Mouse (Mus musculus): Measurements from ENCODE around the gene Gm5475. TPM values are rescaled to one million over a fixed set of nuclear protein-coding genes. Genes with fewer than 3 reads are reported as not detected.

Gm5475 gene
- 0.05 TPM in 1 of 2 replicates, not detected in the other for polyA plus RNA-seq (2015; fragmentation: Nextera tagmentation; extraction: Ambion mirVana)

GRCm38 (mm10) chr15:100421758-100422197 lies at the start of gene Gm5475:
Gene Gm5475 (plus strand): TSS chr15:100422147.

GRCm38 (mm10) chr15:100424396-100425122 lies 2.6 kb downstream of the Gm5475 start, which contains the start of gene Slc11a2:
Gene Slc11a2 (minus strand): TSS chr15:100425072.

GRCm38 (mm10) chr15:100468295-100469188 lies 46.6 kb downstream of the Gm5475 start, which contains the start of gene Letmd1:
Gene Letmd1 (plus strand): TSS chr15:100469023.

Other genes with a start within 250 kb of the Gm5475 start
- gene Atf1, start 194.3 kb upstream of the Gm5475 start, polyA plus RNA-seq (2015; fragmentation: Nextera tagmentation; extraction: Ambion mirVana), result 30.3 and 35.6 TPM in 2 replicates
- not detected in 2 replicates for gene Tmprss12, start 141.3 kb upstream of the Gm5475 start, polyA plus RNA-seq (2015; fragmentation: Nextera tagmentation; extraction: Ambion mirVana)
- 3.8 and 4.6 TPM in 2 replicates for gene Mettl7a1, start 118.0 kb upstream of the Gm5475 start, polyA plus RNA-seq (2015; fragmentation: Nextera tagmentation; extraction: Ambion mirVana)
- gene Mettl7a3, start 87.2 kb upstream of the Gm5475 start, polyA plus RNA-seq (2015; fragmentation: Nextera tagmentation; extraction: Ambion mirVana), result not detected in 2 replicates
- not detected in 2 replicates for gene Methig1, start 69.0 kb upstream of the Gm5475 start, polyA plus RNA-seq (2015; fragmentation: Nextera tagmentation; extraction: Ambion mirVana)
- not detected in 2 replicates for gene Mettl7a2, start 68.9 kb upstream of the Gm5475 start, polyA plus RNA-seq (2015; fragmentation: Nextera tagmentation; extraction: Ambion mirVana)
- gene Higd1c, start 57.6 kb upstream of the Gm5475 start, polyA plus RNA-seq (2015; fragmentation: Nextera tagmentation; extraction: Ambion mirVana), result not detected in 2 replicates
- gene Slc11a2, start 2.9 kb downstream of the Gm5475 start, polyA plus RNA-seq (2015; fragmentation: Nextera tagmentation; extraction: Ambion mirVana), result 9.4 and 11.9 TPM in 2 replicates
- gene Letmd1, start 46.9 kb downstream of the Gm5475 start, polyA plus RNA-seq (2015; fragmentation: Nextera tagmentation; extraction: Ambion mirVana), result 15.8 and 16.8 TPM in 2 replicates
- 2.6 TPM in 2 replicates for gene Csrnp2, start 73.3 kb downstream of the Gm5475 start, polyA plus RNA-seq (2015; fragmentation: Nextera tagmentation; extraction: Ambion mirVana)
- gene Tfcp2, start 129.9 kb downstream of the Gm5475 start, polyA plus RNA-seq (2015; fragmentation: Nextera tagmentation; extraction: Ambion mirVana), result 11.7 and 11.8 TPM in 2 replicates
- gene Pou6f1, start 177.8 kb downstream of the Gm5475 start, polyA plus RNA-seq (2015; fragmentation: Nextera tagmentation; extraction: Ambion mirVana), result 1.7 and 2.1 TPM in 2 replicates
- 173 and 184 TPM in 2 replicates for gene Dazap2, start 193.2 kb downstream of the Gm5475 start, polyA plus RNA-seq (2015; fragmentation: Nextera tagmentation; extraction: Ambion mirVana)
- 36.3 and 37.9 TPM in 2 replicates for gene Smagp, start 214.8 kb downstream of the Gm5475 start, polyA plus RNA-seq (2015; fragmentation: Nextera tagmentation; extraction: Ambion mirVana)
- gene Bin2, start 247.4 kb downstream of the Gm5475 start, polyA plus RNA-seq (2015; fragmentation: Nextera tagmentation; extraction: Ambion mirVana), result 5.9 and 8.8 TPM in 2 replicates

All from urinary bladder, postnatal 0 days (tissue).